Mouse (Mus musculus): ENCODE results near the gene Gm17026. TPM values are rescaled to one million over a fixed set of nuclear protein-coding genes. Genes with fewer than 3 reads are reported as not detected.
"Not testable (repeated sequence)": the region's sequence is repeated elsewhere in the genome, so short reads cannot be mapped to it uniquely, and the experiment has no call there.

Gm17026 gene
- 0.40 and 0.64 TPM in 2 replicates for polyA plus RNA-seq (2012; rRNA removed)

- H3K4me3 ChIP-seq (ENCODE audit: control insufficient read depth, low read depth, low read length); H3K36me3 ChIP-seq (ENCODE audit: control insufficient read depth, insufficient read depth, low read length); H3K4me1 ChIP-seq (ENCODE audit: control insufficient read depth, insufficient read depth, low read length); H3K27ac ChIP-seq (ENCODE audit: control insufficient read depth, insufficient read depth, low read depth, low read length); H3K27me3 ChIP-seq (ENCODE audit: control insufficient read depth, insufficient read depth, low read length): not testable (repeated sequence)
Observed at GRCm38 (mm10) chr14:42259948-42260347, at the start of gene Gm17026. Gene Gm17026, minus strand, starts transcription at chr14:42260048.

- not testable (repeated sequence) for H3K36me3 ChIP-seq (ENCODE audit: control insufficient read depth, insufficient read depth, low read length); H3K27me3 ChIP-seq (ENCODE audit: control insufficient read depth, insufficient read depth, low read length); H3K4me1 ChIP-seq (ENCODE audit: control insufficient read depth, insufficient read depth, low read length); H3K27ac ChIP-seq (ENCODE audit: control insufficient read depth, insufficient read depth, low read depth, low read length); H3K4me3 ChIP-seq (ENCODE audit: control insufficient read depth, low read depth, low read length)
Observed at GRCm38 (mm10) chr14:42297258-42297657, 37.4 kb upstream of the Gm17026 start, which contains the start of gene Gm9611. Gene Gm9611, minus strand, starts transcription at chr14:42297358.

GRCm38 (mm10) chr14:42216766-42217537 is 42.9 kb downstream of the Gm17026 start:
- not testable (repeated sequence) for H3K27me3 ChIP-seq (ENCODE audit: control insufficient read depth, insufficient read depth, low read length); H3K4me1 ChIP-seq (ENCODE audit: control insufficient read depth, insufficient read depth, low read length); H3K27ac ChIP-seq (ENCODE audit: control insufficient read depth, insufficient read depth, low read depth, low read length); H3K36me3 ChIP-seq (ENCODE audit: control insufficient read depth, insufficient read depth, low read length); H3K4me3 ChIP-seq (ENCODE audit: control insufficient read depth, low read depth, low read length)

Other genes with a start within 250 kb of the Gm17026 start
- 0.12 TPM in 1 of 2 replicates, not detected in the other for gene Gm7951, start 142.7 kb downstream of the Gm17026 start, polyA plus RNA-seq (2012; rRNA removed)
- gene Gm17027, start 97.4 kb downstream of the Gm17026 start, polyA plus RNA-seq (2012; rRNA removed): 0.12 and 0.31 TPM in 2 replicates
- gene Gm3573, start 69.3 kb downstream of the Gm17026 start, polyA plus RNA-seq (2012; rRNA removed): 3.4 and 3.6 TPM in 2 replicates
- gene Gm9611, start 37.3 kb upstream of the Gm17026 start, polyA plus RNA-seq (2012; rRNA removed): 0.51 and 1.8 TPM in 2 replicates
- 0.54 and 0.78 TPM in 2 replicates for gene Gm7995, start 50.2 kb upstream of the Gm17026 start, polyA plus RNA-seq (2012; rRNA removed)
- 0.21 and 0.36 TPM in 2 replicates for gene Gm8005, start 179.6 kb upstream of the Gm17026 start, polyA plus RNA-seq (2012; rRNA removed)
- 0.54 and 0.77 TPM in 2 replicates for gene Gm8011, start 203.8 kb upstream of the Gm17026 start, polyA plus RNA-seq (2012; rRNA removed)
- gene Gm8020, start 242.3 kb upstream of the Gm17026 start, polyA plus RNA-seq (2012; rRNA removed): 0.13 and 0.21 TPM in 2 replicates